Mouse (Mus musculus) testis, postnatal 10 days (tissue): Measurements from ENCODE around the gene Esyt2.

Experiments
- DNase-seq: peaks from one replicate; pipeline ENCODE4 v3.0.0; 2021; ENCODE audit warnings: low spot score

Esyt2 gene

GRCm38 (mm10) chr12:116280149-116280652 lies 795 bp upstream of the Esyt2 start:
- no peak for DNase-seq

- DNase-seq = peak; percentile 68
Observed at GRCm38 (mm10) chr12:116281427-116282281, 658 bp downstream of the Esyt2 start.

GRCm38 (mm10) chr12:116282856-116283255 lies 1.9 kb downstream of the Esyt2 start:
- DNase-seq = no peak

- no peak for DNase-seq
Observed at GRCm38 (mm10) chr12:116283511-116283910, 2.5 kb downstream of the Esyt2 start.

GRCm38 (mm10) chr12:116293185-116293584 lies 12.2 kb downstream of the Esyt2 start:
- DNase-seq = no peak

GRCm38 (mm10) chr12:116293599-116294292 lies 12.8 kb downstream of the Esyt2 start:
- DNase-seq = no peak

GRCm38 (mm10) chr12:116299906-116300305 lies 18.9 kb downstream of the Esyt2 start:
- no peak for DNase-seq

- no peak for DNase-seq
Observed at GRCm38 (mm10) chr12:116302181-116302580, 21.2 kb downstream of the Esyt2 start.

GRCm38 (mm10) chr12:116306042-116306441 lies 25.0 kb downstream of the Esyt2 start:
- DNase-seq = no peak

GRCm38 (mm10) chr12:116307870-116308269 lies 26.9 kb downstream of the Esyt2 start:
- no peak for DNase-seq

GRCm38 (mm10) chr12:116308612-116309011 lies 27.6 kb downstream of the Esyt2 start:
- DNase-seq = no peak

- DNase-seq = no peak
Observed at GRCm38 (mm10) chr12:116313816-116314215, 32.8 kb downstream of the Esyt2 start.

GRCm38 (mm10) chr12:116315498-116315897 lies 34.5 kb downstream of the Esyt2 start:
- no peak for DNase-seq

- DNase-seq = no peak
Observed at GRCm38 (mm10) chr12:116317818-116318217, 36.8 kb downstream of the Esyt2 start.

- DNase-seq = peak; percentile 53
Observed at GRCm38 (mm10) chr12:116325545-116325944, 44.5 kb downstream of the Esyt2 start.

GRCm38 (mm10) chr12:116326159-116326558 lies 45.2 kb downstream of the Esyt2 start:
- no peak for DNase-seq

GRCm38 (mm10) chr12:116334253-116334652 lies 53.3 kb downstream of the Esyt2 start:
- no peak for DNase-seq

- DNase-seq = no peak
Observed at GRCm38 (mm10) chr12:116340160-116340559, 59.2 kb downstream of the Esyt2 start.

- no peak for DNase-seq
Observed at GRCm38 (mm10) chr12:116348755-116349286, 67.8 kb downstream of the Esyt2 start.

GRCm38 (mm10) chr12:116349376-116349775 lies 68.4 kb downstream of the Esyt2 start:
- DNase-seq = no peak

GRCm38 (mm10) chr12:116351022-116351421 lies 70.0 kb downstream of the Esyt2 start:
- DNase-seq = no peak

- DNase-seq = no peak
Observed at GRCm38 (mm10) chr12:116352404-116352803, 71.4 kb downstream of the Esyt2 start.

- DNase-seq = no peak
Observed at GRCm38 (mm10) chr12:116354694-116355093, 73.7 kb downstream of the Esyt2 start.
